Mouse (Mus musculus) heart, embryonic 16.5 days (tissue): ENCODE measurements around the gene Nrp2. TPM values are rescaled to one million over a fixed set of nuclear protein-coding genes. Genes with fewer than 3 reads are reported as not detected.

Experiments used
- ATAC-seq: fragments of 200-750 bp; cut with Nextera tagmentation; replicated peaks from 2 replicates; pipeline ENCODE4 v1.8.0; 2017; ENCODE audit warnings: moderate number of reproducible peaks; ENCODE audit not compliant: insufficient read depth, low FRiP score; ENCODE audit errors: extremely low read depth
- H3K27ac ChIP-seq: fragments of 300-500 bp; sonication (generic); 2 replicates; pipeline ENCODE4 v1.5.1; 2014; ENCODE audit warnings: mild to moderate bottlenecking, low read length, control low read depth, moderate library complexity
- H3K27me3 ChIP-seq: fragments of 300-500 bp; sonication (generic); 2 replicates; pipeline ENCODE4 v1.6.1; 2014; ENCODE audit warnings: low read length, mixed read lengths; ENCODE audit not compliant: control insufficient read depth, insufficient read depth
- H3K36me3 ChIP-seq: fragments of 300-500 bp; sonication (generic); 2 replicates; pipeline ENCODE4 v1.6.1; 2014; ENCODE audit not compliant: control insufficient read depth, insufficient read depth
- H3K4me1 ChIP-seq: fragments of 300-500 bp; sonication (generic); 2 replicates; pipeline ENCODE4 v1.6.1; 2014; ENCODE audit warnings: low read length, mixed read lengths; ENCODE audit not compliant: control insufficient read depth, insufficient read depth
- H3K4me2 ChIP-seq: fragments of 300-500 bp; sonication (generic); 2 replicates; pipeline ENCODE4 v1.6.1; 2014; ENCODE audit warnings: low read depth, mild to moderate bottlenecking, control low read depth, low read length
- H3K4me3 ChIP-seq: fragments of 300-500 bp; sonication (generic); 2 replicates; pipeline ENCODE4 v1.5.1; 2014; ENCODE audit warnings: mild to moderate bottlenecking, control low read depth, low read length
- H3K9ac ChIP-seq: fragments of 300-500 bp; sonication (generic); 2 replicates; pipeline ENCODE4 v1.6.1; 2014; ENCODE audit warnings: low read length, control low read depth
- H3K9me3 ChIP-seq: fragments of 300-500 bp; sonication (generic); replicated peaks from 2 replicates; pipeline ENCODE4 v1.6.1; 2016; ENCODE audit warnings: low read length; ENCODE audit not compliant: control insufficient read depth
- WGBS: fragments of 180-500 bp; shearing (Covaris S2); extraction: QIAGEN DNeasy Blood & Tissue Kit; methylation state at CpG from one replicate; pipeline ENCODE4 v1.1.7; 2014; 5-methylcytosine and 5-hydroxymethylcytosine counted together
- polyA plus RNA-seq: library from polyadenylated mRNA; unstranded; fragments of >200 nt; fragmentation: Nextera tagmentation; extraction: Ambion mirVana; gene quantifications from 2 replicates; pipeline ENCODE4 v1.2.1, GENCODE M21; 2015

The Nrp2 gene
- polyA plus RNA-seq, 1 experiment from 2014 or later: 6.9 TPM

DNA sequence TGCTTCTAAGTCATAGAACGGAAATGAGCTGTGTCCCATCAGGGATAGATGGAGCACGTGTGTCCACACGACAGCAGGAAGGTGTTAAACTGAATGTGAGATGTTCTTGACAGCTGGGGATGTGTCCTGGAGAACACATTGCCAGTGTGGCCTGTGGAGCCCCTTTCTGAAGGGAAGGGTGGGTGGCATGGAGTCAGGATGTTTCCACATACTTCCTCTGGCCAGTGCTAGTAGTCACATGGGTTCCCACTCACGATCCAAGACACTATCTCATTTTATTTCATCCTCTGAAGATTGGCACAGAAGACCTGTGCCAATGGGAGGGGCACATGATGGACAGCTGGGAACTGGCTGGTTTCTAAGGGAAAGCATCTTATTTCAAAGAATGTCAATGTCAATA lies 75.8 kb downstream of the Nrp2 start:
- Histone ChIP-seq H3K9ac (no peak overlapping the region), H3K27ac (no peak overlapping the region), H3K27me3 (no peaks in the 10 kb centered on the region), H3K9me3 (no peaks in the 10 kb centered on the region), H3K4me3 (no peak overlapping the region), H3K36me3 (no peaks in the 10 kb centered on the region), H3K4me2 (no peak overlapping the region), H3K4me1 (peaks cover 28% of the 10 kb centered on the region)
- ATAC-seq: no peak
- 58% methylated on average over 4 of the region's 4 CpGs for WGBS

DNA sequence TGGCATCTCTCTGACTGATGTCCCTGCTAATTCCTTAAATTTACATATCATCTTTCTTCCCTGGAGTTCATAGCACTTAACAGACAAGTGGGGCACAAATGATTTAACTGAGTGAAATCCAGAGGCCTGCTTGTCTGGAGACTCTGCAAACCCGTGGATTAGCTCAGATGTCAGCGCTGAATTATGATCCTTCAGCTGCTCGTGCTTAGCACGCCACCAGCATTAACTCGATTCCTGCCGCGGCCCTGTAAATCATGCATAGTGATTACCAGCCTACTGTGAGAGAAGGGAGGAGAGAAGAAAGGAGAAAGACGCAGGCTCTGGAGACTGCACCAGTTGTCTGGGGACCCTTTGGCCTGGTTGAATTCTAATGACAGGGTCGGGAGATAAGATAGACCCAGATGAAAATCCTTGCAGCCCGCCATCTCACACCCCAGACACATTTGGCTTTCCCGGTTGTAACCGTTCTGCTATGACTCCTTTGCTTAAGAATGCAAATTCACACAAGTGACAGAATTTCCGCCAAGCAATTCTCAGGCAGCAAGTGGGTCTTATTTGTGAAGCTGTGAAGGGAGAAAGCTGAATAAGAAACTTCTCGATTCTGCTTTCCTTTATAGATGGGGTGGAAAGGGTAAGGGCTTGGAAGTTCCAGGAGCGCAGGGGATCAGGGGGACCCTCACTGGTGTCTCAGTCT lies 77.1 kb downstream of the Nrp2 start:
- no peak for ATAC-seq
- H3K4me1 ChIP-seq: peaks cover 25% of the 10 kb centered on the region
- H3K4me2 ChIP-seq: no peak overlapping the region
- no peaks in the 10 kb centered on the region for H3K9me3 ChIP-seq
- WGBS: 28% methylated on average over 15 of the region's 15 CpGs
- H3K9ac ChIP-seq: 0 out of 2 replicates have a peak overlapping the region, but pooled peaks have one; percentile 27
- H3K4me3 ChIP-seq: no peak overlapping the region
- H3K36me3 ChIP-seq: no peaks in the 10 kb centered on the region
- H3K27me3 ChIP-seq: no peaks in the 10 kb centered on the region
- H3K27ac ChIP-seq: no peak overlapping the region

GRCm38 (mm10) chr1:62782155-62782554 lies 79.1 kb downstream of the Nrp2 start:
- Histone ChIP-seq H3K4me1 (peaks cover 22% of the 10 kb centered on the region), H3K36me3 (no peaks in the 10 kb centered on the region), H3K27ac (no peak overlapping the region), H3K27me3 (no peaks in the 10 kb centered on the region), H3K9me3 (no peaks in the 10 kb centered on the region), H3K4me2 (no peak overlapping the region), H3K4me3 (no peak overlapping the region), H3K9ac (no peak overlapping the region)
- no peak for ATAC-seq
- WGBS: 69% methylated on average over 2 of the region's 2 CpGs

DNA sequence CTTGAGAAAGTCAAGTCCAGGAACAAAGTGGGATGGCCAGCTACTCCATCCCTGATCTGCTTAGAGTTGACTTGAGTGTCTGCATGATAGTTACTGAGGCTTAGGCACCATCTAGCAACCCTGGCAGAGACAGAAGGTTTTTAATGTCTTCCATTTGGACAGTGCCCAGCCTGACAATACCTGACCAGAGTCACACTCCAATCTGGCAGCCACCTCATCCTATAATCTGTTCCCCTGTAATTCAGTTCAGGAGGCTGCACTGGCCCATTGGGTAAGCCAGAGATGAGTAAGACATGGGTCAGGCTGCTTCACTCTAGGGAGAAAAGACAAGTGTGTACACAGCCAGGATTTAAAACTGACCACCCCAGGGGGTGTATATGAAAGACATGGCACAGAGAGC lies 79.5 kb downstream of the Nrp2 start:
- Histone ChIP-seq H3K9me3 (no peaks in the 10 kb centered on the region), H3K4me1 (peaks cover 18% of the 10 kb centered on the region), H3K9ac (no peak overlapping the region), H3K27ac (no peak overlapping the region), H3K4me3 (no peak overlapping the region), H3K4me2 (no peak overlapping the region), H3K36me3 (no peaks in the 10 kb centered on the region), H3K27me3 (no peaks in the 10 kb centered on the region)
- no peak for ATAC-seq

GRCm38 (mm10) chr1:62783354-62784083 lies 80.4 kb downstream of the Nrp2 start:
- H3K27me3 ChIP-seq: no peaks in the 10 kb centered on the region
- H3K9ac ChIP-seq: no peak overlapping the region
- ATAC-seq: no peak
- peaks cover 12% of the 10 kb centered on the region for H3K4me1 ChIP-seq
- no peak overlapping the region for H3K4me3 ChIP-seq
- H3K4me2 ChIP-seq: no peak overlapping the region
- H3K27ac ChIP-seq: no peak overlapping the region
- no peaks in the 10 kb centered on the region for H3K36me3 ChIP-seq
- WGBS: 85% methylated on average over 18 of the region's 18 CpGs
- H3K9me3 ChIP-seq: no peaks in the 10 kb centered on the region

DNA sequence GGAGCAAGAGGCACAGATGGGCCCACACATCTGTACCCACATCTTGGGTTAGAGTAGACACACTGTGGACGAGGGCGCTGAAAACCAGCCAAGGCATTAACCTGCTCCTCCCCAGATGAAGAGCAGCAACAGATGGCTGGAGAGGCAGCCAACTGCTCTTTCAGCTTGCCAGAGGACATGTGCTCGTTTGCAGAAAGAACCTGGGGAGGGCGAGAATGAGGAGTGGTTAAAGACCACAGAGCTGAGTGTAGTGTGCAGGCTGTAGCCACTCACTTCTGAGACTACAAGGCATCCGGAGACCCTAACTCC lies 81.0 kb downstream of the Nrp2 start:
- peaks cover 12% of the 10 kb centered on the region for H3K4me1 ChIP-seq

DNA sequence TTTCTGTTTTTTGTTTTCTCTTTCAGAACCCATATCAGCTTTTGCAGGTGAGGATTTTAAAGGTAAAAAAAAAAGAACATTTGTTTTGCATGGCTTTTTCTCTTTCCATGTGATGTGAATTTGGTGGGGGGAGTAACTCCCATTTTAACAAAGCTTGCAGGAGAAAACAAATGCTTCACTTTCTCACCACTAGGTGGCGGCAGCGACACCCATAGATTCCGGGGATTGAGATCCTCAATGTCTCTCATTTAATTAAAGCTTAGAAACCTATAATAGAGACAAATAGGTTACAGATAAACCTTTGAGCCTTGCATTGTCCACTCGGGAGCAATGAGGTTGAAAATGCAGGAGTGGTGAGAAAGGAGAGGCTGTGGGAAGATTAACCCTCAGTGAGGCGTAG lies 83.2 kb downstream of the Nrp2 start:
- no peak for ATAC-seq
- H3K27me3 ChIP-seq: no peaks in the 10 kb centered on the region
- no peak overlapping the region for H3K4me3 ChIP-seq
- H3K4me1 ChIP-seq: peaks cover 7% of the 10 kb centered on the region
- H3K9ac ChIP-seq: no peak overlapping the region
- WGBS: 25% methylated on average over 5 of the region's 5 CpGs
- H3K36me3 ChIP-seq: no peaks in the 10 kb centered on the region
- H3K4me2 ChIP-seq: no peak overlapping the region
- no peaks in the 10 kb centered on the region for H3K9me3 ChIP-seq
- H3K27ac ChIP-seq: no peak overlapping the region

More for the DNA sequence above, 81.0 kb downstream of the Nrp2 start:
- H3K4me2 ChIP-seq: no peak overlapping the region
- no peak for ATAC-seq
- H3K27ac ChIP-seq: no peak overlapping the region
- H3K9me3 ChIP-seq: no peaks in the 10 kb centered on the region
- H3K9ac ChIP-seq: no peak overlapping the region
- 61% methylated on average over 5 of the region's 5 CpGs for WGBS
- no peaks in the 10 kb centered on the region for H3K36me3 ChIP-seq
- H3K27me3 ChIP-seq: no peaks in the 10 kb centered on the region
- no peak overlapping the region for H3K4me3 ChIP-seq

DNA sequence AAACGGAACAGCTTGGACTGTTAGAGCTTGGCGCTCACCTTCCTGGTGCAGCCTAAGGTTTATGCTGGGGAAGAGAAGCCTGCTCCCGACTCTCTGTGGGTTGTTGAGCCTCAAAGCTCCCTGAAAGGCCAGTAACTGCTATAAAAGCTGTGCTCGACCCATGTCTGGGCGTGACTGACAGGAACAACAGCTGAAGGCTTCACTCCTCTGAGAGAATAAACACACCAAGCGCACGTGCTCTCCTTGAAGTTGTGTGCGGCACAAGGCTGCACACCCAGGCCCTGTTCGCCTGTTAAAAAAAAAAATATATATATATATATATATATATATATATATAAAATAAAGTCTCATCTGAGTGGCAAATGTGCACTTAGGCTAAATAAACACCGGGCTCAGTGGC lies 84.5 kb downstream of the Nrp2 start:
- ATAC-seq: no peak

GRCm38 (mm10) chr1:62794223-62794895 lies 91.3 kb downstream of the Nrp2 start:
- Histone ChIP-seq H3K36me3 (no peaks in the 10 kb centered on the region), H3K4me1 (no peaks in the 10 kb centered on the region), H3K4me3 (no peak overlapping the region), H3K9ac (no peak overlapping the region), H3K4me2 (no peak overlapping the region), H3K27me3 (no peaks in the 10 kb centered on the region), H3K9me3 (no peaks in the 10 kb centered on the region), H3K27ac (no peak overlapping the region)
- WGBS: 45% methylated on average over 19 of the region's 19 CpGs
- ATAC-seq: no peak

More for the DNA sequence above, 84.5 kb downstream of the Nrp2 start:
- H3K27ac ChIP-seq: no peak overlapping the region
- no peak overlapping the region for H3K9ac ChIP-seq
- H3K4me3 ChIP-seq: no peak overlapping the region
- WGBS: 82% methylated on average over 10 of the region's 10 CpGs
- no peaks in the 10 kb centered on the region for H3K27me3 ChIP-seq
- H3K4me2 ChIP-seq: no peak overlapping the region
- H3K9me3 ChIP-seq: no peaks in the 10 kb centered on the region
- H3K36me3 ChIP-seq: no peaks in the 10 kb centered on the region
- H3K4me1 ChIP-seq: no peaks in the 10 kb centered on the region
